Mouse (Mus musculus) intestine, embryonic 16.5 days (tissue): ENCODE measurements around the gene Col27a1. TPM values are rescaled to one million over a fixed set of nuclear protein-coding genes. Genes with fewer than 3 reads are reported as not detected.

ENCODE experiments used
- ATAC-seq: fragments of 200-750 bp; cut with Nextera tagmentation; 2 replicates; pipeline ENCODE4 v1.8.0; 2017; ENCODE audit warnings: moderate TSS enrichment, moderate library complexity
- H3K27ac ChIP-seq: fragments of 300-500 bp; sonication (generic); 2 replicates; pipeline ENCODE4 v1.5.1; 2014; ENCODE audit warnings: mild to moderate bottlenecking, low read length
- H3K27me3 ChIP-seq: fragments of 300-500 bp; sonication (generic); replicated peaks from 2 replicates; pipeline ENCODE4 v1.6.1; 2014; ENCODE audit warnings: low read length, control low read depth, mixed read lengths; ENCODE audit not compliant: control insufficient read depth, insufficient read depth
- H3K36me3 ChIP-seq: fragments of 300-500 bp; sonication (generic); 2 replicates; pipeline ENCODE4 v1.6.1; 2014; ENCODE audit warnings: low read length, control low read depth; ENCODE audit not compliant: control insufficient read depth, insufficient read depth
- H3K4me1 ChIP-seq: fragments of 300-500 bp; sonication (generic); 2 replicates; pipeline ENCODE4 v1.6.1; 2014; ENCODE audit warnings: low read length, control low read depth, mixed read lengths; ENCODE audit not compliant: control insufficient read depth, insufficient read depth
- H3K4me2 ChIP-seq: fragments of 300-500 bp; sonication (generic); 2 replicates; pipeline ENCODE4 v1.6.1; 2014; ENCODE audit warnings: low read depth, low read length, control low read depth
- H3K4me3 ChIP-seq: fragments of 300-500 bp; sonication (generic); 2 replicates; pipeline ENCODE4 v1.5.1; 2014; ENCODE audit warnings: mild to moderate bottlenecking, low read length
- H3K9ac ChIP-seq: fragments of 300-500 bp; sonication (generic); 2 replicates; pipeline ENCODE4 v1.6.1; 2014; ENCODE audit warnings: low read depth, low read length
- H3K9me3 ChIP-seq: fragments of 300-500 bp; sonication (generic); 2 replicates; pipeline ENCODE4 v1.6.1; 2016; ENCODE audit warnings: low read length, control low read depth; ENCODE audit not compliant: control insufficient read depth
- whole genome bisulfite sequencing: fragments of 180-500 bp; shearing (Covaris S2); extraction: QIAGEN DNeasy Blood & Tissue Kit; methylation state at CpG from one replicate; pipeline ENCODE4 v1.1.7; 2014; 5-methylcytosine and 5-hydroxymethylcytosine counted together
- polyA plus RNA-seq: library from polyadenylated mRNA; unstranded; fragments of >200 nt; fragmentation: Nextera tagmentation; extraction: Ambion mirVana; gene quantifications from 2 replicates; pipeline ENCODE4 v1.2.1, GENCODE M21; 2015

The Col27a1 gene
- polyA plus RNA-seq, 1 experiment from 2014 or later: 8.1 TPM

DNA sequence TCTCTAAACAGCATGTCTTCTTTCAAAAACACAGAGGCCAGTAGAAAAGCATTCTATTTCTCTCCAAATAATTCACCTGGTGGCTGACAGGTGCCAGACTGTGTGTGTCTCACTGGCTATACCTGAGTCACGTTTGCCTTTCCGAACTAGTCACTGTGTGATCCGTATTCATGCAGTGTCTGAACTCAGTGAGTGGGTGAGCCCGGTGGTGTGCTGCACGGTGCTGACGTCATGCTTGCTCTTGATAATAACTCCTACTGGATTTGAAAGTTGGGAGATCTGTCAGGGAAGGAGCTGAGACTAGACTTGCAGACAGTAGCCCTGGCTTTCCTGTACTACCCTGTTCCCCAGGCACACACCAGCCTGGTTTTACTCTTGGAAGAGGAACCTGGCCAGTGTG is 5.8 kb downstream of the Col27a1 start:
- no peak overlapping the region for H3K4me2 ChIP-seq
- H3K27me3 ChIP-seq: no peaks in the 10 kb centered on the region
- peaks cover 5% of the 10 kb centered on the region; the same call in 1 of the 2 replicates for H3K36me3 ChIP-seq
- no peak overlapping the region for H3K4me3 ChIP-seq
- no peak overlapping the region for H3K27ac ChIP-seq
- 74% methylated on average over 6 of the region's 6 CpGs for WGBS
- H3K9me3 ChIP-seq: no peaks in the 10 kb centered on the region
- H3K4me1 ChIP-seq: peaks cover 19% of the 10 kb centered on the region
- no peak overlapping the region for H3K9ac ChIP-seq
- no peak for ATAC-seq

DNA sequence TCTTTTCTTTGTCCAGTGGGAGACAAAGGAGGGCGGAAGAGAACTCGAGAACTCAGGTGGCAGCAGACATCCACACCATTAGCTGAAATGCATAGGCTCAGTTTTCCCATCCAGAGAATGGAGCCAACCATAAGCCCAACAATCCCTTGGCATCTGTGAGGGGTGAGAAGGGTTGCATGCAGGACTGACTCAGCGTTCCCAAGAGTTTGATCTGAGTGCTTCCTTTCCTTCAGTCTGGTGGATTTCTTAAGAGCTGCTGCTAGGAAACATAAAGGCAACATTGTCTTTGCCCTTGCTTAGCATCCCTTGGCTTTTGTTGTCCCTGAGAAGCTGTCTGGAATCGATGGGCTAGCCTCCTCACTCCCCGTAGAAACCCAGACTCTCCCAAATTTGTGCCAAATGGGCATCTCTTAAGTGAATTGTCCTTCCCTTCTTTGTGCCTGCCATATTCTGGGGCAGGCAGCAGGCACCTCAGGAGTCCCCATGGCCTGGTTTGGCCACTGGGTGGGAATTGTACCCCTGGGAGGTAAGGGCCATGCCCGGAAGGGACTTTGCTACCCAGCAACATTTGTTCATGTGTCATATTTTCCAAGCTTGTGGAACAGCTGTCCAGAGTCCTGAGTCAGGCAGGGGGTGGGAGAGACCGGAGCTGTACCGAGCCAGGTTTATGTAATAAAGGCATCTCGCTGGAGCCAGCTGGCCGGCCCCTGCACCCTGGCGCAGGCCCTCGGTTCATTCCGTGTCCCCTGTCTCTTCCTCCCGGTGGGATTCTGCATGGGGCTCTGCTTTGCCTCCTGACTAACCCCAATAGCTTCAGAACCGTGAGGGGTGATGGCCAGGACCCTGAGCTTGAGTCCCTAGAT is 7.5 kb downstream of the Col27a1 start:
- H3K4me3 ChIP-seq: no peak overlapping the region
- no peak overlapping the region for H3K27ac ChIP-seq
- no peaks in the 10 kb centered on the region for H3K27me3 ChIP-seq
- H3K4me2 ChIP-seq: no peak overlapping the region
- no peaks in the 10 kb centered on the region for H3K9me3 ChIP-seq
- H3K9ac ChIP-seq: no peak overlapping the region
- peaks cover 12% of the 10 kb centered on the region; the same call in 1 of the 2 replicates for H3K36me3 ChIP-seq
- H3K4me1 ChIP-seq: peaks cover 19% of the 10 kb centered on the region
- ATAC-seq: no peak
- WGBS: 78% methylated on average over 15 of the region's 15 CpGs

DNA sequence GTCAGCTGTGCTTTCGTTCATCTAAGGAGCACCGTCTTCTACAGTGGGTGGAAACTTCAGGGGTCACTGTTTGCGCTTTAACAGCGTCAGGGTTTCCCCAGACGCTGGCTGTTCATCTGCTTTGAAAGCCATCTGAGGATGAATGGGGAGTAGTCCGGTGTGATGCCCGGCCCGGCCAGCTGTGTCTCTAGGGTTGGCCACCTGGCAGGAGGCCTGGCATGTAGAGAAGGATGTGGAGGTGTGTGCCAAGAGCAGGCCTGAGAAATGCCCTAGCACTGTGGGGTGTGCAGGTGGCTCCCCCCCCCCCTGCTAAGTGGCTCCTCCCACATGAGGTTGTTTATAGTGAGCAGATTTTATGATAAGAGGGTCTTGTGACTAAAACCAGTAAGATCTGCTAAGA is 8.4 kb downstream of the Col27a1 start:
- WGBS: 75% methylated on average over 8 of the region's 8 CpGs
- H3K27me3 ChIP-seq: no peaks in the 10 kb centered on the region
- no peak for ATAC-seq

DNA sequence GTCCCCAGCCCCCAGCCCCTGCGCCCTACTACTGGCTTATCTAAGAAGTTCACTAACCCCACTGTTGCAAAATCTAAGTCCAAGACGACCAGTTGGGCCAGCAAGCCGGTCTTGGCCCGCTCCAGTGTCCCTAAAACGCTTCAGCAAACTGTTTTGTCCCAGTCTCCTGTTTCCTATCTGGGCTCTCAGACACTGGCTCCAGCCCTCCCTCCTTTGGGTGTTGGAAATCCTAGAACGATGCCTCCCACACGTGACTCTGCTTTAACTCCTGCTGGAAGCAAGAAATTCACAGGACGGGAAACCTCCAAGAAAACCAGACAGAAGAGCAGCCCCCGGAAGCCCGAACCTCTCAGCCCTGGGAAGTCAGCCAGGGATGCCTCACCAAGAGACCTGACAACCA is 11.6 kb downstream of the Col27a1 start:
- H3K4me1 ChIP-seq: peaks cover 19% of the 10 kb centered on the region
- H3K27me3 ChIP-seq: no peaks in the 10 kb centered on the region
- peak overlapping the region; percentile 63 for H3K27ac ChIP-seq
- H3K4me3 ChIP-seq: no peak overlapping the region
- peaks cover 12% of the 10 kb centered on the region; the same call in 1 of the 2 replicates for H3K36me3 ChIP-seq
- H3K9ac ChIP-seq: peak overlapping the region; percentile 25; the same call in 1 of the 2 replicates
- no peak overlapping the region for H3K4me2 ChIP-seq
- 67% methylated on average over 10 of the region's 10 CpGs for WGBS
- H3K9me3 ChIP-seq: no peaks in the 10 kb centered on the region
- no peak for ATAC-seq

More for the DNA sequence above, 8.4 kb downstream of the Col27a1 start:
- Histone ChIP-seq H3K9ac (no peak overlapping the region), H3K27ac (no peak overlapping the region), H3K4me1 (peaks cover 13% of the 10 kb centered on the region), H3K4me2 (no peak overlapping the region), H3K9me3 (no peaks in the 10 kb centered on the region), H3K4me3 (no peak overlapping the region), H3K36me3 (peaks cover 12% of the 10 kb centered on the region; the same call in 1 of the 2 replicates)

DNA sequence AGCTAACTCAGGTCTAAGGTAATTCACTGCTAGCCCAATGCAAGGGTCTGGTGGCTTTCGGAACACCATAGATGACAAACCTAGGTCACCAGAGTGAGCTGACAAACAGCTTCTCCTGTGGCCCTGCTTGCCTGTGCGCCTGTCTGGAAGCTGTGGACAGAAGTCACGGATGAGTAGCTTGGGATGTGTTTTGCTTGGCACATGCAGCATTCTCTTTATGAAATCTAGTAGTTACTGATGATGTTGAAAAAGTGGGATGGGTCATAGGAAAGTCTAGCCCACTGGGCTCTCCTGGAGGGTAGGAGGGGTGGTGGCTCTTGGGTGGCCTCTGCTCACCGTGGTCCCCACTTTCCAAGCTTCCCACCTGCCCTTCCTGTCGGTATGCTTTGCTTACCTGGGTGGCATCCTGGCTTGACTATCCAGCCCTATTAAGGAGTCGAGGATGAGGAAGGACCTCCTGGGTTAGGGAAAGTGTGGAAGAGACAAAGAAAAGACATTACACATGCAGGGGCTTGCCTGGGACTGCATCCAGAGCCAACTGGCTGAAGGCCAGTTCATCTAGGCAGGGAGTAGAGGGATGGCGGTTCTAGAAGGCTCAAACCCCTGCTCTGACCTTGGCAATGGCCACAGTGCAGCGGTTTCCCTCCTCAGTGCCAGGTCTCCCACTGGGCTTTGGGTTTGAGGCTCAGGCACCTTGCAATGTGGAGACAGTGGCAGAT is 12.5 kb downstream of the Col27a1 start:
- Histone ChIP-seq H3K4me3 (no peak overlapping the region), H3K4me2 (peak overlapping the region; percentile 5; the same call in 1 of the 2 replicates), H3K36me3 (peaks cover 12% of the 10 kb centered on the region; the same call in 1 of the 2 replicates), H3K9ac (no peak overlapping the region), H3K27ac (peak overlapping the region; percentile 63), H3K4me1 (peaks cover 29% of the 10 kb centered on the region), H3K9me3 (no peaks in the 10 kb centered on the region), H3K27me3 (no peaks in the 10 kb centered on the region)
- 69% methylated on average over 8 of the region's 8 CpGs for WGBS
- ATAC-seq: peak; percentile 43

DNA sequence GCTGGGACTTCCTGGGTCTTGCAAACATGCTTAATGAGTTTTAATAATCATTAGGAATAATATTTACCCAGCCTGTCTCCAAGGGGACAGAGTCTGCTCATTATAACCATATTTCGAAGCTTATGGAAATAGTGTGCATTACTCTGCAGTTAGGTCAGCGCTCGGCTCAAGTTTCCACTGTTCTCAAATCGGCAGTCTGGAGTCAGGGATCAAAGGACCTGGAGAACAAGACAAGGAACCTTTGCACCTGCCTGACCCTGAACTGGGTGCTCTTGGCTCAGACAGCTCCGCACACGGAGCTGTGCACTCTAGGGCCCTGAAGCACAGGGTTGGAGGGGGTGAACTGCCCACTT is 13.1 kb downstream of the Col27a1 start:
- Histone ChIP-seq H3K4me2 (no peak overlapping the region), H3K4me3 (no peak overlapping the region), H3K9ac (no peak overlapping the region), H3K27me3 (no peaks in the 10 kb centered on the region), H3K4me1 (peaks cover 31% of the 10 kb centered on the region), H3K27ac (peak overlapping the region; percentile 63), H3K36me3 (peaks cover 17% of the 10 kb centered on the region; the same call in 1 of the 2 replicates), H3K9me3 (no peaks in the 10 kb centered on the region)
- WGBS: 54% methylated on average over 6 of the region's 6 CpGs
- peak; percentile 45 for ATAC-seq

DNA sequence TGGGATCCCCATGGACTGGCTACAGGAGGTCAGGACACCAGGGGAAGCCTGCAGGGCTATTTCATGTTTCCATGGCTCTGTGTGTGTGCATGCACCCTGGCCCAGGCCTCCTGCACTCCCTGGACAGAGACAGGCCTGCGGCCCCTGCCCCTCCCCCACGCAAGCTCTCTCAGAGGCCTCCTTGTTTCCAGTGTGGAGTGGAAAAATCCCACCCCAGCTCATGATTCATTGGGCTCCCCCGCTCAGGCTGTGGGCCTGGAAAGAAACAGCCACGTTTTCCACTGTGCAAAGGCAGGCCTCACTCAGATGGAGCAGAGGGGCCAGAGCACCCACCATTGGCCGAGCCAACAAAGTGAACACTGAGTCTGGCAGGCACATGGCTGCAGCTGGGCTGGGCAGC is 15.1 kb downstream of the Col27a1 start:
- H3K4me3 ChIP-seq: no peak overlapping the region
- H3K36me3 ChIP-seq: peaks cover 17% of the 10 kb centered on the region; the same call in 1 of the 2 replicates
- H3K9me3 ChIP-seq: no peaks in the 10 kb centered on the region
- peaks cover 47% of the 10 kb centered on the region for H3K4me1 ChIP-seq
- peak; percentile 10; the same call in 1 of the 2 replicates for ATAC-seq
- no peaks in the 10 kb centered on the region for H3K27me3 ChIP-seq
- no peak overlapping the region for H3K4me2 ChIP-seq
- H3K27ac ChIP-seq: peak overlapping the region; percentile 50
- WGBS: 39% methylated on average over 5 of the region's 5 CpGs
- no peak overlapping the region for H3K9ac ChIP-seq

DNA sequence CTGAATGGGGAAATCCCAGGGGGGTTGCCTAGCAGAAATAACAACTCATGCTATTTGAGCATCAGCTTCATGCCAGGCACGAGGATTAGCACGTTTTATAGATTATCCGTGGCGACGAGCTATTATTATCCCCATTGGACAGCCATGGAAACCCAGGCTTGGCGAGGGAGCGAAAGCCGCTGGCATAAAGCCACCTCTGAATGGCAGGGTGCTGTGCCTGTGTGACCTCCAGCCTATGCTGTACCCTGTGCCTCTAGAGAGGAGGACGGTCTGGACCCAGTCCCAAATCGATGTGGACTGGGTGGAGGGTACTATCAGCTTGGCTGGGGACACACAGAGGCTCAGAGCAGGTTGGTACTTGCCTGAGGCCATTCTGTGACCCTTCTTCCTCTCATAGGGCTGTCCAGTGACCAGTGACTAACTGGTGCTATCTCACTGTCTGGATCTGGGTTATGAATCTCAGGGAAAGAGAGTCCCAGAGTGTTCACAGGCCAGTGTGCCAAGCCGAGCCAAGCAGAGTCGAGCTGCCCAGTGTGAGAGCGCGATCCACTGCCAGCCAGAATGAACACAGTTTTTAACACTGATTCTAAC is 16.3 kb downstream of the Col27a1 start:
- Histone ChIP-seq H3K4me2 (no peak overlapping the region), H3K27me3 (no peaks in the 10 kb centered on the region), H3K4me1 (peaks cover 52% of the 10 kb centered on the region), H3K9me3 (no peaks in the 10 kb centered on the region), H3K27ac (0 out of 2 replicates have a peak overlapping the region, but pooled peaks have one; percentile 21), H3K4me3 (no peak overlapping the region), H3K36me3 (peaks cover 11% of the 10 kb centered on the region; the same call in 1 of the 2 replicates), H3K9ac (no peak overlapping the region)
- WGBS: 82% methylated on average over 14 of the region's 14 CpGs
- no peak for ATAC-seq

DNA sequence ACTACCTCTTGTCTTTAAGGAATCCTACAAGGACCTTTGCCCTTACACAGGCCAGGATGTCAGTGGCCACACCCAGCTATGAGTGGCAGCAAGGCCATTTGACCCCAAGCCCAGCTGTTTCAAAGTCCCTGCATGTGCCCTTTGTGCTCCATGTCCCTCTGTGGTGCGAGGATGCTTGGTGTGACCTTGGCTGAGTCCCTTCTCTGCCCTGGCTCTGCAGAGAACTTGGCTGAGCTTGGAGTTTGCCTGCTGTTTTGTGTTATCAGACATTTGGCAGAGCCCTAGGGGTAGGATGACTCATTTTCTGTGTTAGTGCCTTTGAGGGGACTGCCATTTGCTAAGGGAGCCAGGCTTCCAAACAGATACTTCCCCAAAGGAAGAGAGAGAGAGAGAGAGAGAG is 17.3 kb downstream of the Col27a1 start:
- Histone ChIP-seq H3K36me3 (peaks cover 5% of the 10 kb centered on the region; the same call in 1 of the 2 replicates), H3K4me3 (no peak overlapping the region), H3K4me1 (peaks cover 50% of the 10 kb centered on the region), H3K4me2 (no peak overlapping the region), H3K9me3 (no peaks in the 10 kb centered on the region), H3K27ac (no peak overlapping the region), H3K9ac (no peak overlapping the region), H3K27me3 (no peaks in the 10 kb centered on the region)
- ATAC-seq: no peak
- 45% methylated on average over 1 of the region's 1 CpGs for WGBS
